Mouse (Mus musculus) neural tube, postnatal 0 days (tissue): ENCODE data around the gene Grik4. TPM values are rescaled to one million over a fixed set of nuclear protein-coding genes. Genes with fewer than 3 reads are reported as not detected.

Experiments
- microRNA-seq: library from miRNA; unstranded; fragments of <30 nt; microRNA quantifications from one replicate; pipeline ENCODE4, GENCODE M21; 2016
- polyA plus RNA-seq: library from polyadenylated mRNA; unstranded; fragments of >200 nt; fragmentation: Nextera tagmentation; extraction: Ambion mirVana; gene quantifications from 2 replicates; pipeline ENCODE4 v1.2.1, GENCODE M21; 2015

Grik4 gene
- 9.5 and 11.2 TPM in 2 replicates for polyA plus RNA-seq

DNA sequence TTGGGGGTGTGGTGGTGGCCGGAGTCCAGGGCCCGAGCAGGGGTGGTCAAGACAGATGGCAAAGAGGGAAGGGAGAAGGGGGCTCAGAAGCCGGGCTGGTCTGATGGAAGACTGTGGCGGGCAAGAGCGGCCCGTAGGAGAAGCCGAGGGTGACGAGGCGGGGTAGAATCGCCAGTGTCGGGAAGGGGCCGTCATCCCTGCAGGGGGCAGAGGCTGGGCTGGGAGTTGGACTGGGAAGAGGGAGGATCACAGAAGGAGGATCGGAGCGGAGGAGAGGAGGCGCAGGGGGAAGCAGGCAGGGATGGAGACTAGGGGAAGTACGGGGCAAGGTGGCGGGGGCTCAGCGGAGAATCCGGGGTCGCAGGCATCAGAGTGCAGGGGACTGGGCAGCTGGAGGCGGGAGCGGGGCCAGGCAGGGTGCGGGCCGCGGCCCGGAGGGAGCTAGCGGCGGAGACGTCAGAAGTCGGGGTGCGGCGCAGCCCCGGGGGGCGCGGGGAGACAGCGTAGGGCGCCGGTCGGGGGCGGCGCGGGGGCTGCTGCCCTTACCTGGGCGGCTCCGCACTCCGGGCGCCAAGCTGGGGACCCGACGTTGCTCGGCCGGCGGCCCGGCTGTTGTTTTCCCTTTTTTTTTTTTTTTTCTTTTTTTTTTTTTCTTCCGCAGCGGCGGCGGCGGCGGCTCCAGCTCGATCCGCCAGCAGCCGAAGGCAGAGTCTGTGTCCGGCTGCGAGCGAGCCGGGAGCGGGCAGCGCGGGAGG is at the start of gene Grik4:
Gene Grik4 (minus strand): TSS at position 713 of the 755 bp plus-strand sequence.

GRCm38 (mm10) chr9:42507709-42508108 is 436.6 kb downstream of the Grik4 start, which contains the start of gene Tbcel:
TSS of gene Tbcel (minus strand) at chr9:42507809.

Small RNA genes lying within 50 kb of the gene (microRNA-seq; reads per million reads assigned to microRNA genes)
- gene Gm27509, result not detected

Other genes with a start within 250 kb of the Grik4 start
- 16.1 and 16.7 TPM in 2 replicates for gene Arhgef12, start 162.7 kb upstream of the Grik4 start, polyA plus RNA-seq
- 7.5 and 8.6 TPM in 2 replicates for gene Tmem136, start 172.1 kb upstream of the Grik4 start, polyA plus RNA-seq